Mouse (Mus musculus) bone marrow macrophage, adult 2 months (primary cell): ENCODE measurements around the gene Slc25a33.

Experiments used
- CTCF ChIP-seq: IDR thresholded peaks from 2 replicates; pipeline ENCODE4 v1.5.1; 2012; ENCODE audit warnings: low read depth, mild to moderate bottlenecking, low read length, moderate library complexity
- POLR2A ChIP-seq: IDR thresholded peaks from 2 replicates; pipeline ENCODE4 v1.6.1; 2012; ENCODE audit warnings: mild to moderate bottlenecking, low read depth, low read length, borderline replicate concordance

- no peak for TF ChIP-seq POLR2A
- no peak for TF ChIP-seq CTCF
These were observed 33.8 kb downstream of the Slc25a33 start for GRCm38 (mm10) chr4:149740301-149740700.
